Mouse (Mus musculus) forebrain, embryonic 16.5 days (tissue): ENCODE data around the gene Zfp825. TPM values are rescaled to one million over a fixed set of nuclear protein-coding genes. Genes with fewer than 3 reads are reported as not detected.

ENCODE experiments used
- polyA plus RNA-seq: library from polyadenylated mRNA; unstranded; fragments of >200 nt; fragmentation: Nextera tagmentation; extraction: Ambion mirVana; gene quantifications from 2 replicates; pipeline ENCODE4 v1.2.1, GENCODE M21; 2015

Gene Zfp825
- polyA plus RNA-seq, 1 experiment from 2014 or later: 18.3 TPM

Other genes with a start within 250 kb of the Zfp825 start
- 1.2 and 1.4 TPM in 2 replicates for gene Ahrr, start 201.7 kb downstream of the Zfp825 start, polyA plus RNA-seq
- 133 and 144 TPM in 2 replicates for gene Pdcd6, start 176.4 kb downstream of the Zfp825 start, polyA plus RNA-seq
- 235 and 237 TPM in 2 replicates for gene Sdha, start 143.7 kb downstream of the Zfp825 start, polyA plus RNA-seq
- 47.2 and 51.4 TPM in 2 replicates for gene Ccdc127, start 143.7 kb downstream of the Zfp825 start, polyA plus RNA-seq
- gene Lrrc14b, start 130.0 kb downstream of the Zfp825 start, polyA plus RNA-seq: not detected in 2 replicates
- gene Zfp72, start 103.2 kb downstream of the Zfp825 start, polyA plus RNA-seq: 6.5 and 8.0 TPM in 2 replicates
- gene Ftl1-ps1, start 94.3 kb downstream of the Zfp825 start, polyA plus RNA-seq: 98.8 and 112 TPM in 2 replicates
- 3.1 and 5.6 TPM in 2 replicates for gene Erap1, start 145.6 kb upstream of the Zfp825 start, polyA plus RNA-seq